Mouse (Mus musculus) thymus, adult 2 months (tissue): ENCODE measurements around the gene Slc31a1.

ENCODE experiments used
- CTCF ChIP-seq: fragments of 200-500 bp; IDR thresholded peaks from 2 replicates; pipeline ENCODE4 v1.5.1; 2012; ENCODE audit warnings: mild to moderate bottlenecking, control low read depth, low read length, moderate library complexity, borderline replicate concordance; ENCODE audit not compliant: control insufficient read depth, poor library complexity, insufficient read depth; ENCODE audit errors: extremely low read depth
- POLR2A ChIP-seq: fragments of 200-500 bp; IDR thresholded peaks from 2 replicates; pipeline ENCODE4 v1.6.1; 2012; ENCODE audit warnings: mild to moderate bottlenecking, low read length, control low read depth, moderate library complexity; ENCODE audit not compliant: control insufficient read depth, poor library complexity, insufficient read depth; ENCODE audit errors: extremely low read depth

DNA sequence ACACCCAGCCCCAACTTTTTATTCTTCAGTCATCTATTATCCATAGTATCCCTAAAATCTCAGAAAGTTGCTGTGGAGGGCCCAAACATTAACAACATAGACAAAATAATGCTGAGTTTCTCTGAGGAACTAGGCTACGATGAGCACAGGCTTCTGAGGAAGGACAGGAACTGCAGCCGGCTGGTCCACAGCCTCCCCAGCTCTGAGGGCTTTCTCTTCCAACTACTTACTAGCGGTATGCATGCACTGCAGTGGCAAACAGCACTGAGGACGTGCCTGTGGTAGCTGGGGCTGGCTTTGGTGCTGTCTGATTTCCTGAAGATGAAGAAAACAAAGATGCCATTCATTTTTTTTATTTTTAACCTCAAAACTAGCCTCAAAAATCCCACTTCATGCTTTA is 14.7 kb upstream of the Slc31a1 start:
- no peak for TF ChIP-seq CTCF
- TF ChIP-seq POLR2A = no peak
